Mouse (Mus musculus): ENCODE measurements around the gene Dnm3.

DNA sequence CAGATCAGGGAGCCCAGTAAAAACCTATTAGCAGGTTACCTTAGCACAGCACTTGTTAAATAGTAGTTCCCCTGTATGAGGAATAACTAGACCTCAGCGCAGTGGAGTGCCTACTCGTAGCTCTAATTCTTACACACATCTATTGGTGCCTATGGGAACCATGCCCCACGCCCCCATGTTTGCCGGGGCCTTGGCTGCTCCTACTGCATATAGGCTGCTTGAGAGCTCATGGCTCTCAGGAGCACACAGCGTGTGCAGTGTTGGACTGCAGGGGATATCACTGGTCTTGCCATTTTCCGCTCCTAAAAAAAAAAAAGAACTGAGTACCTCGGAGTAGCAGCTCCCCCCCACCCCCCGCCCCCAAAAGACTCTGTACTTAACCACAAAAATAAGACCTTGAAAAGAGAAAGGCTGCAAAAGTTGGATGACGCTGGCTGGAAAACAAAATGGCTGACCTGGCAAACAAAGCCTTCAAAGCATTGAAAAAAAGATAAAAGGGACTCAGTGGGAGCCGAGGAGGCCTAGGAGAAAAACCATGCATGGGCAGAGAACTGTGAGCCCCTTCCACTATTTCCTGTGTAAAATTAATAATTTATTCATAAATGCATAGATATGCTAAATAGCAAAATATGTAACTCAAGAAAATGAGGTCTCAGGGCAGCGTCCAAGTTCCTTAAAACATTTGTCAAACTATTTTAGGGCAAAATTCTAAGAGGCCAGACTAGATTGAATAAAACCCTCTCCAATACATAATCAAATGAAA, 342.2 kb downstream of the Dnm3 start:
- TF ChIP-seq CTCF (IDR thresholded peaks at IDR 0.05; ENCODE audit: borderline replicate concordance, extremely low read depth, insufficient read depth, insufficient read length) (no peak), POLR2A (IDR thresholded peaks at IDR 0.05; ENCODE audit: borderline replicate concordance, extremely low read depth, insufficient read depth, insufficient read length, poor library complexity, severe bottlenecking) (no peak)
